Mouse (Mus musculus): Measurements from ENCODE around the gene Creb3l4.
"Not testable (repeated sequence)": the region's sequence is repeated elsewhere in the genome, so short reads cannot be mapped to it uniquely, and the experiment has no call there.

Gene Creb3l4

DNA sequence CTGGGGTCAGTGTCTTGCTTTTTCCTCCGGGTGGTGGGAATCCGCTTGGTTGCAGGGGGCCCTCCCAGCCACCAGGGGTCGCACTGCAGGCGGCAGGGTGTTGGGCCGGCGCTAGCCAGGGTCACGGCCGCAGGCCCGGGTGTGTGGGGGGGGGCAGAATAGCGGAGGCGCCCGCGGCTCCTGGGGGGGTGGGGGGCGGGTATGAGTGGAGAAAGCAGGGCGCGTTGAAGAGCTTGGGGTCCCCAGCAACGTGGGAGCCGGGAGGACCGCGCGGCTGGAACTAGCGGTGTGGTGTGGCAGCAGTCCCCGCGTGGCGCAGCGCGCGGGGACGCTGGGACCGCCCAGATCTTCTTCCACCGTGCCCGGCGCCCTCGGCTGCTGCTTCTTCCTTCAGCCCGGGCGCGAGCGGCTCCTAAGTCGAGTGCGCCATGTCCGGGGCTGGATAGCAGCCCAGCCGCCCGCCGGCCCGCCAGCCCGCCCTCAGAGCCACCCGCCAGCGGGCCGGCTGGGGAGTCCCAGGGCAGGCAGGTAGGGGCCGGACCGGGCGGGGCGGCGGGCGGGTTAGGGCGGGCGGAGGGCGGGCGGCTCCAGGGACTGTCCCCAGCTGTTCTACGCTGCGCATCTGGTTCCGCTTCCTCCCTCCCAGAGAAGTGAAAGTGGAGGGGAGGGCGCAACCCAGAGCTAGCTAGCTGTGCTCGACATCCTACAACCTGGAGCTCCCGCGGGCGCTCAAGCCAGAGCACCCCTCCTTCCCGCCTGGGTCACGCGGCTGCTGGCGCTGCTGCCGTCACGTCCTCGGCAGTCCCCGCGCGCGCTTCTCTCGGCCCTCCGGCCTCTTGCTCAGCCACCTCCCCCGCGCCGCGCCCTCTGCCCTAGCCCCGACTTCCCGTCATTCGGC, 22.0 kb upstream of the Creb3l4 start, which contains the start of gene Dennd4b:
Gene Dennd4b (plus strand): TSS at position 152 of the 898 bp plus-strand sequence.
- in situ Hi-C loops (cut with MboI): no loop called here

DNA sequence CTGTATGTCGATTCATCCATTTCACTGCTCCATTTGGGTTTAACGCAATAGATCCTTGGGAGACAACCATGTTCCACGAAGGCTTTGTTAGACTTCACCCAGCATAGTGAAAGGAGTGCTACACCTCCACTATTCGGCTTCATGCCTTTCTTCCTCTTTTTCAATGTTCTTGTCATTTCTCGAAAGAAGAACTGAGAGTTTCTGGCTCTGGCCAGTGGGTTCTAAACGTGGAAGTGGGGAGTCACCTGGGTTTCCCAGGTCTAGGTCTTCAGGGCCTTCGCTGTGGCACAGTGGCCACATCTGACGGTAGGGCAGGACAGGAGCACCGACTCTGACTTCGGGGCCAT, 21.3 kb upstream of the Creb3l4 start:
- in situ Hi-C loops (cut with MboI): no loop called here

- in situ Hi-C loops (cut with MboI): no loop called here
Measured at GRCm38 (mm10) chr3:90263121-90263771, 19.9 kb upstream of the Creb3l4 start.

DNA sequence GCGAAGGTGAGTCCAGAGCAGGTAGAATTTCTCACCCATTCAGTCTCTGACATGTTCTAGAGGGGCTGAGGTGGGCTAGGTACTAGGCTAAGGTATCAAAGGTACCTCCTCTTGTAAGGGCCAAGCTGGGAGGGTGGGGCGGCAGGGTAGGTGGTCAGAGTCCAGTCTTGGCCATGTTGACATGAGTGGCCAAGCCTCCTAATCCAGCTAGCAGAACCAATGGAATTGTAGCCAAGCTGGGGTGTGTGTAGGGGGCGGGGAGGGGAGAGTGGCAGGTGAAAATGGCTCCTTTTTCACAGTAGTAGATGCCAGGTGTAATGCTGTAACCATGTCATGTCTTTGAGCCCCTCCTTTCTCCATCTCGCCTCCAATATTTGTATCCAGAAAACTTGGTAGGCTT, 15.2 kb upstream of the Creb3l4 start:
- in situ Hi-C loops (cut with MboI): no loop called here

DNA sequence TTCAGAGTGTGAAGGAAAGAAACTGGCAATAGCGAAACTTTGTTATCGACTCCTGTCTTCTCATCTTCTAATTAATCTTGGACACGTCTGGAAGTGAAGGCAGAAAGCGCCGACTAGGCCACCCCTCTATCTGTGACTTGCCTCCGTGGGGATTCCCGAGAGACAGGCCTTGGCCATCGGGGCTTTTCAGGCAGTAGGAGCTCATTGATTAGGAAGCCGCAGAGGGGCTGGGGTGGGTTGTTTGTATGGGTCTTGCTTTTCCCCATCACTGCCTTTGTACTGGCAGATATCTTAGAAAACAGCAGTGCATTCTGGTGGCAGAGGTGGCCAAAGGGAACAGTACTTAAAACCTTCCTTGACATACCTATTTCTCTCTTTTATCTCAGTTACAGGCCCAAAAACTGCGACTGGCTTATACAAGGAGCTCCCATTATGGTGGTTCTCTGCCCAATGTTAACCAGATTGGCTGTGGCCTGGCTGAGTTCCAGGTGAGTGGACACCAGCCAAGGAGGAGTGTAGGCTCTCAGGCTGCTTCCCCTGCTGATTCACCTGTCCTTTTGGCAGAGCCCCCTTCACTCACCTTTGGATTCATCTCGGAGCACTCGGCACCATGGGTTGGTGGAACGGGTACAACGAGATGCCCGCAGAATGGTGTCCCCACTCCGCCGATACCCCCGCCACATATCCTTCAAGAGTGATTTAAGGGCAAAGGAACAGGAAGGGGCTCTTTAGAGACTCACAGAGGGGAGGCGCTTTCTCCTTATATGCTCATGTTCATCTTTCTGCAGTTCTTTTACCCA, 13.6 kb upstream of the Creb3l4 start:
- in situ Hi-C loops (cut with MboI): no loop called here

GRCm38 (mm10) chr3:90255784-90256353, 12.6 kb upstream of the Creb3l4 start:
- in situ Hi-C loops (cut with MboI): no loop called here

- in situ Hi-C loops (cut with MboI): no loop called here
Measured at GRCm38 (mm10) chr3:90255194-90255565, 11.9 kb upstream of the Creb3l4 start.

DNA sequence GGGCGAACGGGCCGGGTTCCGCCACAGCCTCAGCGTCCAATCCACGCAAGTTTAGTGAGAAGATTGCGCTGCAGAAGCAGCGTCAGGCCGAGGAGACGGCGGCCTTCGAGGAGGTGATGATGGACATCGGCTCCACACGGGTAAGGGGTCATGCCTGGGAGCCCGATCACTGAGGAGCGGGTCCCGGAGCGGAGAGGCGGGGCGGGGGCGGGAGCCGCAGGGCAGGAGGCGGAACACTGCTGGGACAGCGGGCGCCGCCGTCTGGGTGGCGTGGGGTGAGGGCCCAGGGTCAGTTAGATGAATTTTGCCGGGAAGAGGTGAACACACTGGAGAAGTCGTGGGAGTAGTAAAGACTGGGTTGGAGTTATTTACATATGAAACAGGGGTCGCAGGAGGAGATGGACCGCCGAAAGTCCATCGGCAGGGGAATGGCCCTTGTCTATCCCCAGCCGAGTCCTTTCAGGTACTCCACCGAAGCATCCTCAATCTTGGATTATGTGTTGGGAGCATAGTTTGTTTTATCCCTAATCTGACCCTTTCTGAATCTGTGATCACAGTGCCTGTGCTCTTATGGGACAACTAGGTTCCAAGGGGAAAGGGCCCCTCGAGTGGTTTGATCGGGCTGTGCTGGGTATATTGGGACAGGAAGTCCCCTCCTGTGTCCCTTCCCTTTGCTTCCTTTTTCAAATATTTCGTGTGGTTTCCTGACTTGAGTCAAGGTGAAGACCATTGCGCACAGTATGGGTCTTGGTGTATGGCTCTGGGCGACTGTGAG, 11.3 kb upstream of the Creb3l4 start:
- in situ Hi-C loops (cut with MboI): no loop called here

GRCm38 (mm10) chr3:90253653-90254418, 10.5 kb upstream of the Creb3l4 start, which contains the start of gene Crtc2:
Gene Crtc2 (plus strand): TSS chr3:90254163.
- in situ Hi-C loops (cut with MboI): no loop called here

GRCm38 (mm10) chr3:90253174-90253573, 9.9 kb upstream of the Creb3l4 start:
- in situ Hi-C loops (cut with MboI): not testable (repeated sequence)

GRCm38 (mm10) chr3:90252659-90253058, 9.3 kb upstream of the Creb3l4 start:
- in situ Hi-C loops (cut with MboI): not testable (repeated sequence)

DNA sequence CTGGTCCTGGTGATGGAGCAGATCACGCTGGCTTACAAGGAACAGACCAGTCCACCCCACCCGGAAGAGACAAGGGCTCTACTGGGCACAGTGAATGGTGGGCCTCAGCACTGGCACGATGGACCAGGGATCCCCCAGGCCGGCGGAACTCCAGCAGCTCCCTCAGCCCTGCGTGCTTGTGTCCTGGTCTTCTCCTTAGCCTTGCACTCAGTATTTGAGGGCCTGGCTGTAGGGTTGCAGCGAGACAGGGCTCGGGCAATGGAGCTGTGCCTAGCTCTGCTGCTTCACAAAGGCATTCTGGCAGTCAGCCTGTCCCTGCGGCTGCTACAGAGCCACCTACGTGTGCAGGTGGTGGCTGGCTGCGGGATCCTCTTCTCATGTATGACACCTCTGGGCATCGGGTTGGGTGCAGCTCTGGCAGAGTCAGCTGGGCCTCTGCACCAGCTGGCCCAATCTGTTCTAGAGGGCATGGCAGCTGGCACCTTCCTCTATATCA, 8.5 kb upstream of the Creb3l4 start:
- in situ Hi-C loops (cut with MboI): not testable (repeated sequence)

GRCm38 (mm10) chr3:90250791-90251190, 7.5 kb upstream of the Creb3l4 start:
- in situ Hi-C loops (cut with MboI): no loop called here

GRCm38 (mm10) chr3:90248746-90249100, 5.4 kb upstream of the Creb3l4 start:
- in situ Hi-C loops (cut with MboI): no loop called here

- in situ Hi-C loops (cut with MboI): no loop called here
Measured at GRCm38 (mm10) chr3:90247960-90248745, 4.8 kb upstream of the Creb3l4 start, which contains the start of gene Slc39a1. Gene Slc39a1 (plus strand): TSS chr3:90248172.

GRCm38 (mm10) chr3:90247630-90247959, 4.3 kb upstream of the Creb3l4 start:
- in situ Hi-C loops (cut with MboI): no loop called here

DNA sequence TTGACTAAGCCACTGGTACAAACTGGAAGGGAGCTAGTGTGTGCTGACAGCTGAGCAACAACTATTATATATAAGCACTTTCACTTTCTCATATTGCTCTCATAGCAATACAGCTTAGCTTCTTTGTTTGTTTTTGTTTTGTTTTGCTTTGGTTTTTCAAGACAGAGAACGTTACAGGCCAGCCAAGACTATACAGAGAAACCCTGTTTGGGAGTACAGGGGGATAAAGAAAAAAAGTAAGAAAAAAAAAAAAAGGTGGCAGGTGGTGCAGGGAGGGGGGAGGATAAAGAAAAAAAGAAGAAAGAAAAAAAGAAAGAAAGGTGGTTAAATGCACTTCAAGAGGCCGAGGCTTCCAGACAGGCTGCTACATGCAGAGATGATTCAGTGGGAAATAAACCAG, 2.1 kb upstream of the Creb3l4 start:
- in situ Hi-C loops (cut with MboI): no loop called here

- in situ Hi-C loops (cut with MboI): no loop called here
Measured at GRCm38 (mm10) chr3:90241669-90242358, 1.5 kb downstream of the Creb3l4 start.

GRCm38 (mm10) chr3:90241251-90241650, 2.1 kb downstream of the Creb3l4 start:
- in situ Hi-C loops (cut with MboI): no loop called here

Data from mature B cell (primary cell).